Mouse (Mus musculus) liver, embryonic 11.5 days (tissue): ENCODE measurements around the gene Paxbp1. TPM values are rescaled to one million over a fixed set of nuclear protein-coding genes. Genes with fewer than 3 reads are reported as not detected.
A peak's percentile ranks its signal among the peaks of the same experiment; 100 is the strongest.

ENCODE experiments used
- ATAC-seq: fragments of 200-750 bp; cut with Nextera tagmentation; replicated peaks from 2 replicates; pipeline ENCODE4 v1.8.0; 2017; ENCODE audit warnings: moderate number of reproducible peaks, mild to moderate bottlenecking, moderate TSS enrichment, moderate library complexity; ENCODE audit not compliant: low FRiP score
- DNase-seq: peaks from one replicate; pipeline ENCODE4 v3.0.0-alpha.2; 2017; ENCODE audit warnings: low spot score
- H3K27ac ChIP-seq: fragments of 300-500 bp; sonication (generic); 2 replicates; pipeline ENCODE4 v1.5.1; 2014; ENCODE audit warnings: mild to moderate bottlenecking, low read depth, low read length, control low read depth
- H3K27me3 ChIP-seq: fragments of 300-500 bp; sonication (generic); replicated peaks from 2 replicates; pipeline ENCODE4 v1.6.1; 2014; ENCODE audit warnings: low read length, mixed read lengths; ENCODE audit not compliant: control insufficient read depth, insufficient read depth
- H3K36me3 ChIP-seq: fragments of 300-500 bp; sonication (generic); 2 replicates; pipeline ENCODE4 v1.6.1; 2014; ENCODE audit warnings: mild to moderate bottlenecking, low read length, moderate library complexity, mixed read lengths; ENCODE audit not compliant: control insufficient read depth, insufficient read depth
- H3K4me1 ChIP-seq: fragments of 300-500 bp; sonication (generic); replicated peaks from 2 replicates; pipeline ENCODE4 v1.6.1; 2014; ENCODE audit warnings: low read length, mixed read lengths; ENCODE audit not compliant: control insufficient read depth, insufficient read depth
- H3K4me2 ChIP-seq: fragments of 300-500 bp; sonication (generic); 2 replicates; pipeline ENCODE4 v1.6.1; 2014; ENCODE audit warnings: mild to moderate bottlenecking, control low read depth, moderate library complexity
- H3K4me3 ChIP-seq: fragments of 300-500 bp; sonication (generic); 2 replicates; pipeline ENCODE4 v1.5.1; 2014; ENCODE audit warnings: low read depth, low read length, control low read depth
- H3K9ac ChIP-seq: fragments of 300-500 bp; sonication (generic); 2 replicates; pipeline ENCODE4 v1.6.1; 2014; ENCODE audit warnings: low read depth, low read length, control low read depth
- H3K9me3 ChIP-seq: fragments of 300-500 bp; sonication (generic); 2 replicates; pipeline ENCODE4 v1.6.1; 2016; ENCODE audit warnings: low read length, inconsistent platforms, mixed read lengths; ENCODE audit not compliant: control insufficient read depth
- WGBS: fragments of 180-500 bp; shearing (Covaris S2); extraction: QIAGEN DNeasy Blood & Tissue Kit; methylation state at CpG from one replicate; pipeline ENCODE4 v1.1.7; 2014; 5-methylcytosine and 5-hydroxymethylcytosine counted together
- polyA plus RNA-seq: library from polyadenylated mRNA; unstranded; fragments of >200 nt; fragmentation: Nextera tagmentation; extraction: Ambion mirVana; gene quantifications from 2 replicates; pipeline ENCODE4 v1.2.1, GENCODE M21; 2014

Gene Paxbp1
- polyA plus RNA-seq, 1 experiment from 2014 or later: 61.1 TPM

- Histone ChIP-seq H3K9me3 (no peaks in the 10 kb centered on the region), H3K4me3 (no peak overlapping the region), H3K4me2 (no peak overlapping the region), H3K27me3 (no peaks in the 10 kb centered on the region), H3K4me1 (peaks cover 21% of the 10 kb centered on the region), H3K36me3 (peaks cover 2% of the 10 kb centered on the region; the same call in 1 of the 2 replicates), H3K27ac (no peak overlapping the region), H3K9ac (no peak overlapping the region)
- ATAC-seq: no peak
- 79% methylated on average over 7 of the region's 7 CpGs for WGBS
- no peak for DNase-seq
Observed at GRCm38 (mm10) chr16:90996327-90997243, 47.8 kb downstream of the Paxbp1 start.

DNA sequence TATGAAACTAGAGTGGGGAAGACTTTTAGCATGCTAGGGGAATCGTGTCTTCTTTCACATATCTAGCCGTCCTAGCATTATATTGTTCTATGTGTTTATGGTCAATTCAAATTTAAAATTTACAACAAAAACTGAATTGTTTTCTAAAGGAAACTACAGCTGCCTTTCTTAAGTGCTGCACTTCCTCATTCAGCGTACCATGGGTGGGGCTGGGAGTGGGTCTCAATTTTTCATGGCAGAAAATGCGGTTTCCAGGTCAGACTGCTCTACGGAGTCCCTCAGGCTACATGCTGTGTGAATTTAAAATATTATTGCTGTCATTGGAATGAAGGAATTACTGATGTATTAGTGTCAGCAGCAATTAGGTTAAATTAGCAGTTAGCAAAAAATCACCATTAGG lies 48.8 kb downstream of the Paxbp1 start:
- Histone ChIP-seq H3K4me1 (peaks cover 21% of the 10 kb centered on the region), H3K36me3 (peaks cover 2% of the 10 kb centered on the region; the same call in 1 of the 2 replicates), H3K4me3 (no peak overlapping the region), H3K27me3 (no peaks in the 10 kb centered on the region), H3K4me2 (peak overlapping the region; percentile 50), H3K9me3 (no peaks in the 10 kb centered on the region), H3K27ac (peak overlapping the region; percentile 57), H3K9ac (0 out of 2 replicates have a peak overlapping the region, but pooled peaks have one; percentile 20)
- 56% methylated on average over 5 of the region's 5 CpGs for WGBS
- ATAC-seq (peak; percentile 61; the same call in 1 of the 2 replicates), DNase-seq (no peak)

GRCm38 (mm10) chr16:90995023-90995422 lies 49.3 kb downstream of the Paxbp1 start:
- H3K27ac ChIP-seq: peak overlapping the region; percentile 57
- H3K4me1 ChIP-seq: peaks cover 21% of the 10 kb centered on the region
- H3K9me3 ChIP-seq: no peaks in the 10 kb centered on the region
- peaks cover 2% of the 10 kb centered on the region; the same call in 1 of the 2 replicates for H3K36me3 ChIP-seq
- DNase-seq (no peak), ATAC-seq (peak; percentile 45; the same call in 1 of the 2 replicates)
- H3K4me3 ChIP-seq: no peak overlapping the region
- H3K27me3 ChIP-seq: no peaks in the 10 kb centered on the region
- H3K4me2 ChIP-seq: peak overlapping the region; percentile 50
- H3K9ac ChIP-seq: 0 out of 2 replicates have a peak overlapping the region, but pooled peaks have one; percentile 20
- 16% methylated on average over 4 of the region's 4 CpGs for WGBS

GRCm38 (mm10) chr16:90989162-90989561 lies 55.2 kb downstream of the Paxbp1 start:
- H3K9ac ChIP-seq: no peak overlapping the region
- peak overlapping the region; percentile 63 for H3K27ac ChIP-seq
- no peaks in the 10 kb centered on the region for H3K9me3 ChIP-seq
- WGBS: 86% methylated on average over 8 of the region's 8 CpGs
- no peak overlapping the region for H3K4me3 ChIP-seq
- H3K4me1 ChIP-seq: peaks cover 4% of the 10 kb centered on the region; the same call in 1 of the 2 replicates
- H3K27me3 ChIP-seq: no peaks in the 10 kb centered on the region
- DNase-seq (no peak), ATAC-seq (peak; percentile 62)
- H3K4me2 ChIP-seq: peak overlapping the region; percentile 56
- peaks cover 4% of the 10 kb centered on the region; the same call in 1 of the 2 replicates for H3K36me3 ChIP-seq

GRCm38 (mm10) chr16:90988665-90989064 lies 55.7 kb downstream of the Paxbp1 start:
- H3K36me3 ChIP-seq: peaks cover 4% of the 10 kb centered on the region; the same call in 1 of the 2 replicates
- no peaks in the 10 kb centered on the region for H3K27me3 ChIP-seq
- H3K9me3 ChIP-seq: no peaks in the 10 kb centered on the region
- DNase-seq (no peak), ATAC-seq (peak; percentile 99)
- H3K4me1 ChIP-seq: 0 out of 2 replicates have a peak, but pooled peaks cover 4% of the 10 kb centered on the region
- WGBS: 48% methylated on average over 3 of the region's 3 CpGs
- peak overlapping the region; percentile 56 for H3K4me2 ChIP-seq
- H3K9ac ChIP-seq: no peak overlapping the region
- H3K4me3 ChIP-seq: peak overlapping the region; percentile 27; the same call in 1 of the 2 replicates
- peak overlapping the region; percentile 63 for H3K27ac ChIP-seq

DNA sequence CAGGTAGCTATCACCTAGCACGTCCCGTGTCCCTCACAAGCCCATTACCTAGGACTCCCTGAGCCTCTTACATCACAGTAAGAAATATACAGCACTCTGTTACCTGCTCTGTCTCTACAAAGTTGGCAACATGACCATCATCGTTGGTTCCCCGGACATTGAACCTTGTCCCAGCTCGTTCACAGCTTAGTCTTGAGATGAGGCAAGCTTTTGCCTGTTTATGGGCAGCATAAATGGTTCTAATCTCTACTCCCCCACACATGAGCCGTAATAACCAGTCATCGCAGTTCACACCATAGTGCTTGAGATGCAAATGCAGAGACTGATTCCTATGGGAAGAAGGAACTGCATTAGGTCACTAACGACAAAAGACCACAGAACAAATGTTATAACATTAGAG lies 56.3 kb downstream of the Paxbp1 start:
- ATAC-seq (no peak), DNase-seq (no peak)
- no peaks in the 10 kb centered on the region for H3K9me3 ChIP-seq
- peak overlapping the region; percentile 27 for H3K4me3 ChIP-seq
- no peaks in the 10 kb centered on the region for H3K27me3 ChIP-seq
- H3K4me1 ChIP-seq: 0 out of 2 replicates have a peak, but pooled peaks cover 4% of the 10 kb centered on the region
- H3K9ac ChIP-seq: peak overlapping the region; percentile 54; the same call in 1 of the 2 replicates
- peaks cover 2% of the 10 kb centered on the region; the same call in 1 of the 2 replicates for H3K36me3 ChIP-seq
- peak overlapping the region; percentile 72 for H3K27ac ChIP-seq
- 82% methylated on average over 8 of the region's 8 CpGs for WGBS
- peak overlapping the region; percentile 56 for H3K4me2 ChIP-seq

DNA sequence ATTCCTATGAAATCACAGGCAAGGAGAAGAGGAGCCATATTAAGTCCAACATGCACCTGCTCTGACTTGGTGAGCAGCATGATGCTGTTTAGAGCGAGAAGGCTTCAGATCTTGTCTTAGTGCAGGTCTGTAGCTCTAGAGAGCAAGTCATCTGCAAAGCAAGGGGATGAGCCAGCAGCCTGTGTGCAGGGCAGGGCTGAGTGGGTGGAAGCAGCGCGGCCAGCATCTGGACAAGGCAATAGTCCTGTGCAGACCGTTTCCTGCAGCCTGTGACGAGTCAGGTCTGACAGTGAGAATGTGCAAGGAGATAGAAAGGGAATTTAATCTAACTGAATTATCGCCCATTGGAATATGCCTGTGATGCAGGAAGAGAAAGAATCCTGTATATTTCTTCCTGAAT lies 73.3 kb downstream of the Paxbp1 start:
- Histone ChIP-seq H3K4me1 (no peaks in the 10 kb centered on the region), H3K9ac (no peak overlapping the region), H3K4me2 (no peak overlapping the region), H3K9me3 (no peaks in the 10 kb centered on the region), H3K4me3 (no peak overlapping the region), H3K36me3 (peaks cover 4% of the 10 kb centered on the region; the same call in 1 of the 2 replicates), H3K27me3 (no peaks in the 10 kb centered on the region), H3K27ac (no peak overlapping the region)
- WGBS: 84% methylated on average over 6 of the region's 6 CpGs
- ATAC-seq (no peak), DNase-seq (no peak)

DNA sequence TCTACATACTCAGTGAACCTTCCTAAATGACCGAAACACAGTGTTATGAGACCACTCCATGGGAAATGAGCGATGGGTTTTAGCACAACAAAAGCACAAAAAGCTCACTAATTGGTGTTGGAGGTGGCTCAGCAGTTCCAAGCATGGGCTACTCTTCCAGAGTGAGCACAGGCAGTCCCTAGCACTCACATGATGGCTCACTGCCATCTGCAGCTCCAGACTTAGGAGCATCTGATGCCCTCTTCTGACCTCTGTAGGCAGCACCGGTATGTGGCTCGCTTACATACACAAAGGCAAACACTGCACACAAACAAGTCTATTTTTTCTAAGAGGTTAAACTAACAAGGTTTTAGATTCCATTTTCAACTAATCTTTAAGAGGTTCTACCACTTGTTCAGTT lies 78.1 kb downstream of the Paxbp1 start:
- H3K4me1 ChIP-seq: peaks cover 10% of the 10 kb centered on the region
- H3K27ac ChIP-seq: no peak overlapping the region
- no peak for DNase-seq
- no peak overlapping the region for H3K4me2 ChIP-seq
- H3K4me3 ChIP-seq: no peak overlapping the region
- H3K36me3 ChIP-seq: peaks cover 12% of the 10 kb centered on the region; the same call in 1 of the 2 replicates
- 86% methylated on average over 4 of the region's 4 CpGs for WGBS
- no peaks in the 10 kb centered on the region for H3K27me3 ChIP-seq
- no peaks in the 10 kb centered on the region for H3K9me3 ChIP-seq
- no peak overlapping the region for H3K9ac ChIP-seq
- no peak for ATAC-seq
